Mouse (Mus musculus): ENCODE measurements around the gene Actl7b. TPM values are rescaled to one million over a fixed set of nuclear protein-coding genes. Genes with fewer than 3 reads are reported as not detected.

Gene Actl7b
- not detected in 2 replicates for polyA plus RNA-seq (2015; fragmentation: Nextera tagmentation; extraction: Ambion mirVana)

DNA sequence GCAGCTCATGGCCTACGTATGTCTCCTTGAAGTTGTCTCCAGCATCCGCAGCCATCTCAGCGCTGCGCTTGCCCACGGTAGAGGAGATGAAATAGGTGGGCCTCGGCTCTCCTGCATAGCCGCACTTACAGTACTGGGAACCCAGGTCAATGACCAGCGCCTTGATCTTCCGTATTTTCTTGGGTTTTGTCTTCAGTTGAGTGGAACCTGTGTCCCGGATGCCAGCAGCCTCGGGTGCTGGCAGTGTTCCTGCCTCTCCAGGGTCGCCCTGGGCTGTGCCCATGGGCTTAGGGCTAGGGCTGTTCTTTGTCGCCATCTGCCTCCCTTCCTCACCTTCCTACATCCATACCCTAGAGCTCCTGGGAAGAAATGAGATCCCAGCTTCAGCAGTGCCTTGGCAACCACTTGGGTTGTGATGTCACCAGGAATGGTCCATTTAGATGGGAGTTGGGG is at the start of gene Actl7b:
TSS of gene Actl7b (minus strand) at position 403 of the 453 bp plus-strand sequence.
- Histone ChIP-seq H3K9me3 (no peaks in the 10 kb centered on the region), H3K4me2 (no peak within 1 kb of the TSS), H3K36me3 (peaks cover 26% of the 10 kb centered on the region), H3K9ac (no peak within 1 kb of the TSS), H3K27ac (replicated peaks) (no peak within 1 kb of the TSS), H3K4me1 (no peaks in the 10 kb centered on the region), H3K27me3 (replicated peaks) (no peaks in the 10 kb centered on the region), H3K4me3 (no peak within 1 kb of the TSS)
- WGBS: 90% methylated on average over 13 of the region's 13 CpGs
- no peak for ATAC-seq (ENCODE audit: extremely low read depth, insufficient number of reproducible peaks, low FRiP score, low TSS enrichment)

DNA sequence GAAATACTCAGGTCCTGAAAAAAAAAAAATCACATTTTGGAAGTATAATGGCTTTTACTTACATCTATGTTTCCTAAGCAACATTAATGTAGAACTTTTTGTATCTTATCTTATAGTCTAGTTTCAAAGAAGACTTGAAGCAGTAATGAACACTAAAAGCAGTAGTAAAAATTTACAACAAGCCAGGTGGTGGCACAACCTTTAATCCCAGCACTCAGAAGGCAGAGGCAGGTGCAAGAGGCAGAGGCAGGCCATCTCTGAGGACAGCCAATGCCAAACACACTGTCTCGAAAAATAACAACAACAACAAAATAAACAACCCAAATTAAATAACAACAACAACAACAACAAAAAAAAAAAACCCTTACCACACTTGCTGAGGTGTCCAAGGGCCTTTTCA is 29.8 kb upstream of the Actl7b start:
- no peak overlapping the region for H3K4me2 ChIP-seq
- WGBS: 70% methylated on average over 1 of the region's 1 CpGs
- no peak overlapping the region for H3K27ac ChIP-seq (replicated peaks)
- H3K27me3 ChIP-seq (replicated peaks): no peaks in the 10 kb centered on the region
- ATAC-seq (ENCODE audit: extremely low read depth, insufficient number of reproducible peaks, low FRiP score, low TSS enrichment): no peak
- H3K4me3 ChIP-seq: no peak overlapping the region
- H3K9me3 ChIP-seq: no peaks in the 10 kb centered on the region
- no peak overlapping the region for H3K9ac ChIP-seq
- H3K4me1 ChIP-seq: peaks cover 2% of the 10 kb centered on the region; the same call in 1 of the 2 replicates
- H3K36me3 ChIP-seq: peaks cover 95% of the 10 kb centered on the region

DNA sequence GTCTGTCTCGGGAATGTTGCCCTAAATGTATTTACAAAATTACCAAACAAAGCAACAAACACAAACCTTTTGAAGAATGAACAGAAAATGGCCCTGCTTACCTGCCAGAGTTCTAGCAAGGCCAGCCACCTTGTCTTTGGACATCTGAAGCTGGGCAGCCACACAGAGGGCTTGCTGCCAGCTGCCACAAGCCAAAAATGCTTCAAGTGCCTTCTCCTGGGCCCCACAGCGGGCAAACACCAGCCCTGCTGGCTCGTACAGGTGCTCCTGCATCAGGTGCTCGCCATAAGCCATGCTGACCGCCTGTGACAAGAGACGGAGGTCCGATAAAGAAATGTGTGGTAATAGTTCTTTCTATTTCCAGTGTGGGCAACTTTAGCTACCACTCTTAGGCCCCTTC is 27.7 kb upstream of the Actl7b start:
- WGBS: 88% methylated on average over 7 of the region's 7 CpGs

DNA sequence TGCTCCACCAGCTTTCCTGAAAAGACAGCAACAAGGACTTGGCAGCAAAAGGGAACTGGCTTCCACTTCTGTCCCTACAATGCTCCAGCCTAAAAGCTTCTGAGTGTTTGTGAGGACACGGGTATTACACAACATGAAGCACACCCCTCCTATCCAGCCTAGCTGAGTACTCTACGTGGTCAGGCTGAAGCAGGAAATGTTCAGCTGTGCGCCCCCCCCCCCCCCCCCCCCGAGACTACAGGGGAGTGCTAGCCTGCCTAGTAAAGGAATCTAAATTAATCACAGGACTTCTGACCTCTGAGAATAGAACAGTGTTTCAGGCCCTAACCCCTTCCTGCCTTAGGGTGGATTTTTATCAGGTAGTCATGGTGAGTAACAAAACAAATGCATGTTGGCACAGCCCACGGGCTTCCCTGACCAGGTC is 26.6 kb upstream of the Actl7b start:
- H3K9ac ChIP-seq: no peak overlapping the region
- H3K27ac ChIP-seq (replicated peaks): no peak overlapping the region
- WGBS: 41% methylated on average over 5 of the region's 5 CpGs
- no peak for ATAC-seq (ENCODE audit: extremely low read depth, insufficient number of reproducible peaks, low FRiP score, low TSS enrichment)
- H3K4me1 ChIP-seq: peaks cover 2% of the 10 kb centered on the region; the same call in 1 of the 2 replicates
- H3K4me2 ChIP-seq: no peak overlapping the region
- H3K4me3 ChIP-seq: no peak overlapping the region
- no peaks in the 10 kb centered on the region for H3K27me3 ChIP-seq (replicated peaks)
- H3K9me3 ChIP-seq: no peaks in the 10 kb centered on the region
- H3K36me3 ChIP-seq: peaks cover 96% of the 10 kb centered on the region

More for the DNA sequence above, 27.7 kb upstream of the Actl7b start:
- Histone ChIP-seq H3K4me3 (no peak overlapping the region), H3K36me3 (peaks cover 98% of the 10 kb centered on the region), H3K4me2 (no peak overlapping the region), H3K9ac (no peak overlapping the region), H3K9me3 (no peaks in the 10 kb centered on the region), H3K4me1 (peaks cover 2% of the 10 kb centered on the region; the same call in 1 of the 2 replicates), H3K27me3 (replicated peaks) (no peaks in the 10 kb centered on the region), H3K27ac (replicated peaks) (no peak overlapping the region)
- no peak for ATAC-seq (ENCODE audit: extremely low read depth, insufficient number of reproducible peaks, low FRiP score, low TSS enrichment)

DNA sequence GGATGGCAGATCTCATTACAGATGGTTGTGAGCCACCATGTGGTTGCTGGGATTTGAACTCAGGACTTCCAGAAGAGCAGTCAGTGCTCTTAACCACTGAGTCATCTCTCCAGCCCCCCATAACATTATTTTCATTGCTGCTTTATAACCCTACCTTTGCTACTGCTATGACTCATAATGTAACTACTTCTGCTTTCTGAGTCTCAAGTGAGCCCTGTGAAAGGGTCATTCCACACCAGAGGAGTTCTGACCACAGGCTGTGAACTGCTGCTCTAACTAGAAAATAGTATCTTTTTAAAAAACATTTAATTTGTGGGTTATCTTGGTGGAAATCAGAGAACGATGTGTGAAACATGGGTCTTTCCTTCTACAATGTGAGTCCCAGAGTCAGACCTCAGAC is 16.4 kb upstream of the Actl7b start:
- WGBS: 86% methylated on average over 1 of the region's 1 CpGs
- H3K9me3 ChIP-seq: no peaks in the 10 kb centered on the region
- no peaks in the 10 kb centered on the region for H3K27me3 ChIP-seq (replicated peaks)
- H3K4me1 ChIP-seq: no peaks in the 10 kb centered on the region
- no peak overlapping the region for H3K27ac ChIP-seq (replicated peaks)
- no peak overlapping the region for H3K4me2 ChIP-seq
- H3K4me3 ChIP-seq: no peak overlapping the region
- peaks cover 100% of the 10 kb centered on the region for H3K36me3 ChIP-seq
- ATAC-seq (ENCODE audit: extremely low read depth, insufficient number of reproducible peaks, low FRiP score, low TSS enrichment): no peak
- H3K9ac ChIP-seq: no peak overlapping the region

DNA sequence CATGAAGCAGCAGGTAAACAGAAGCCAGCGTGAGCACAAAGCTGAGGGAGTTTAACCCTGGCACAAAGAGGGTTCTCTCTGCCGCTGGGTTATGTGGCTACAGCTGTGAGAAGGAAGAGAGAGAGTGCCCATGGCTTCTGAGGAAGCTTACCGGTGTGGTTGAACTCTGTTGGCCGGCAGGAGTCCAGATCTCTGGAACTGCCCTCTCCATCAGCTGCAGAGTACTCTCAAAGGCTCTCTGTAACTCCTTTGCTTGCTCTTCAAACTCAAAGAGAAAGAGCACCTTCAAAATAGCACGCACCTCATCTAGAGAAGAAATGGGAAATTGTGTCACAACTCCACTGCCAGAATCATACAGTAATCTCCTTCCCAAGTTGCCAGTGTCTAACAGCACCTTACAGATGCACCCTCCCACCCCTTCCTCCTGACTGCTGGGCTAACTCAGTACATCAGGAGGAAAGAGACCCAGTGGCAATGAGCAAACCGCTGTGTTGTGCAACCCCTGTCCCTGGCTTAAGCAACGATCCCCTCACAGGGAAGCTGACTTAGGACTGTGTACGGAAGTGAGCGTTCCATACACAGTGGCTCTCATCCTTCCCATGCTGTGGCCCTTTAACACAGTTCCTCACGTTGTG is 15.8 kb upstream of the Actl7b start:
- Histone ChIP-seq H3K27ac (replicated peaks) (no peak overlapping the region), H3K9me3 (no peaks in the 10 kb centered on the region), H3K36me3 (peaks cover 97% of the 10 kb centered on the region), H3K9ac (no peak overlapping the region), H3K4me3 (no peak overlapping the region), H3K4me2 (no peak overlapping the region), H3K27me3 (replicated peaks) (no peaks in the 10 kb centered on the region), H3K4me1 (no peaks in the 10 kb centered on the region)
- no peak for ATAC-seq (ENCODE audit: extremely low read depth, insufficient number of reproducible peaks, low FRiP score, low TSS enrichment)
- 88% methylated on average over 10 of the region's 10 CpGs for WGBS

DNA sequence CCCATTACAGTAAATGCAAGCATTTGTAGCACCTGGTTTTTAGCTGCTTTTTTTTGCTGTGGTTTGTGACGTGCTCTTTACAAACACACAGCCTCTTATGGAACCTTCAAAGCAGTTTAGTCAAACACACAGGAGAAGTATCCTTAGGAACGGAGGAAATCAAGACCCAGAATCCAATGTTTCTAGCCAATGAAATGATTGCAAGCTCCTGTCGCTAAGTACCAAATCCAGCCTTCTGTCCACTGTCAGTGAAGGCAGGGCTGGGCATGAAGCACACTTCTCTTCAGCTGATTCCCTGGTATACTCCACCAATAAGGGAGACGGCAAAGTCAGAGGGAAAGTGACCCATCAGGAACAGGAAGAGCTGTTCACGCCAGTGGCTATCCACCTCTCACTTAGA is 14.8 kb upstream of the Actl7b start:
- Histone ChIP-seq H3K4me3 (no peak overlapping the region), H3K4me1 (no peaks in the 10 kb centered on the region), H3K27me3 (replicated peaks) (no peaks in the 10 kb centered on the region), H3K4me2 (no peak overlapping the region), H3K27ac (replicated peaks) (no peak overlapping the region), H3K9me3 (no peaks in the 10 kb centered on the region), H3K9ac (no peak overlapping the region), H3K36me3 (peaks cover 97% of the 10 kb centered on the region)
- ATAC-seq (ENCODE audit: extremely low read depth, insufficient number of reproducible peaks, low FRiP score, low TSS enrichment): no peak
- WGBS: 86% methylated on average over 5 of the region's 5 CpGs

DNA sequence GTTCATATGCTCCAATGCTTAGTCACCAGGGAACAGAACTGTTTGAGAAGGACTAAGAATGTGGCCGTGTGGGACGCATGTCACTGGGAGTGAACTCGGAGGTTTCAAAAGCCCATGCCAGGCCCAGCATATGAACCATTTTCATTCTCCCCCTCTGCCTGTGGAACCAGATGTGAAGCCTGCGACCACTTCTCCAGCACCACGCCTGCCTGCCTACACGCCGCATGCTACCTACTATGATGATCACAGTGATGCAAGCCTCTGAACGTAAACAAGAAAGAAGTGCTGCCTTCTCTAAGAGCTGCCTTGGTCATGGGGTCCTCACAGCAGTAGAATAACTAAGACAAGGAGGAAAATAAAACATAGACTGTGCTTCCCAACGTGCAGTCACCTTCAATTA is 6.2 kb upstream of the Actl7b start:
- H3K27me3 ChIP-seq (replicated peaks): no peaks in the 10 kb centered on the region
- H3K4me2 ChIP-seq: no peak overlapping the region
- ATAC-seq (ENCODE audit: extremely low read depth, insufficient number of reproducible peaks, low FRiP score, low TSS enrichment): no peak
- 94% methylated on average over 9 of the region's 9 CpGs for WGBS
- H3K4me3 ChIP-seq: no peak overlapping the region
- no peaks in the 10 kb centered on the region for H3K9me3 ChIP-seq
- H3K36me3 ChIP-seq: peaks cover 86% of the 10 kb centered on the region
- H3K4me1 ChIP-seq: no peaks in the 10 kb centered on the region
- H3K27ac ChIP-seq (replicated peaks): no peak overlapping the region
- H3K9ac ChIP-seq: no peak overlapping the region

DNA sequence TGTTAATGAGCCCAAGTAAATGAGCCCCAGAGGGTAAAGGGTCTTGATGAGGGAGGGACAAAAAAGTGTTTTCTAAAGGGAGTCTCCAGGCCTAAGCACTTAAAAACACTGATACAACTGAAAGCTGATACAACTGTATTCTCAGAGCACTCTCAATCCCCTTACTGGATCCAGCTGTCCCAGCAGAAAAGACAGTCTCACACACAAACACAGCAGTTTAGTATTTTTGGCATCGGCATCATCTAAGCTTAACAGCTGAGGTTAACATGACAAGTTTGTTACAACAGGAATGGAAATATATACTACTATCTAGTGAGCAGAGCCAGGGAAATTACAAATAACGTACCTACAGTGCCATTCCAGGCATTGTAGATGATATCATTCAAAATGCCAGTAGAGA is 5.1 kb upstream of the Actl7b start:
- Histone ChIP-seq H3K36me3 (peaks cover 78% of the 10 kb centered on the region), H3K4me1 (no peaks in the 10 kb centered on the region), H3K27me3 (replicated peaks) (no peaks in the 10 kb centered on the region), H3K4me2 (no peak overlapping the region), H3K4me3 (no peak overlapping the region), H3K27ac (replicated peaks) (no peak overlapping the region), H3K9me3 (no peaks in the 10 kb centered on the region), H3K9ac (no peak overlapping the region)
- no peak for ATAC-seq (ENCODE audit: extremely low read depth, insufficient number of reproducible peaks, low FRiP score, low TSS enrichment)
- WGBS: 88% methylated on average over 2 of the region's 2 CpGs

DNA sequence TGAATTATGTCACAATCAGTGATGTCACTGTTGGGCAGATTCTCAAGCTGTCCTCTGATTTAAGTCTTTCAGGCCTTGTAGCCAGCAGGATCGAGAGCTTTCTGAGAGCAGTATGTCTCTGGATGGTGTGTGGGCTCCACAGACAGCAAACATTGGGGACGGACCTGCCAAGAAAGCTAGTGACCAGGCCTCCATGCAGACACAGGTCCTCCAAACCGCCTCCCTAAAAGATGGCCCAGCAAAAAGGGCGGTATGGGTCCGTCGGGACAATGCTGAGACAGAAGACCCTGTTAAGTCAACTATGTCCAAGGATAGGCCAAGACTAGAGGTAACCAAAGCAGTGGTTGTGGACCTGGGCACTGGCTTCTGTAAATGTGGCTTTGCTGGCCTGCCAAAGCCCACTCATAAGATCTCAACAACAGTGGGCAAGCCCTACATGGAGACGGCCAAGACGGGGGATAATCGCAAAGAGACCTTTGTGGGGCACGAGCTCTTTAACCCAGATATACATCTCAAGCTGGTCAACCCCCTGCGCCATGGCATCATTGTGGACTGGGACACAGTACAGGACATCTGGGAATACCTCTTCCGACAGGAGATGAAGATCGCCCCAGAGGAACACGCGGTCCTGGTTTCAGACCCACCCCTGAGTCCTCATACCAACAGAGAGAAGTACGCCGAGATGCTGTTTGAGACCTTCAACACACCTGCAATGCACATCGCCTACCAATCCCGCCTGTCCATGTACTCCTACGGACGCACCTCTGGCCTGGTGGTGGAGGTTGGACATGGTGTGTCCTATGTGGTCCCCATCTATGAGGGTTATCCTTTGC is 2.3 kb upstream of the Actl7b start, which contains the start of gene Actl7a:
TSS of gene Actl7a (plus strand) at position 51 of the 833 bp plus-strand sequence.
- no peak within 1 kb of the TSS for H3K27ac ChIP-seq (replicated peaks)
- H3K9ac ChIP-seq: no peak within 1 kb of the TSS
- H3K36me3 ChIP-seq: peaks cover 51% of the 10 kb centered on the region
- ATAC-seq (ENCODE audit: extremely low read depth, insufficient number of reproducible peaks, low FRiP score, low TSS enrichment): no peak
- H3K27me3 ChIP-seq (replicated peaks): no peaks in the 10 kb centered on the region
- H3K4me3 ChIP-seq: no peak within 1 kb of the TSS
- 93% methylated on average over 21 of the region's 21 CpGs for WGBS
- H3K9me3 ChIP-seq: no peaks in the 10 kb centered on the region
- H3K4me1 ChIP-seq: no peaks in the 10 kb centered on the region
- no peak within 1 kb of the TSS for H3K4me2 ChIP-seq

DNA sequence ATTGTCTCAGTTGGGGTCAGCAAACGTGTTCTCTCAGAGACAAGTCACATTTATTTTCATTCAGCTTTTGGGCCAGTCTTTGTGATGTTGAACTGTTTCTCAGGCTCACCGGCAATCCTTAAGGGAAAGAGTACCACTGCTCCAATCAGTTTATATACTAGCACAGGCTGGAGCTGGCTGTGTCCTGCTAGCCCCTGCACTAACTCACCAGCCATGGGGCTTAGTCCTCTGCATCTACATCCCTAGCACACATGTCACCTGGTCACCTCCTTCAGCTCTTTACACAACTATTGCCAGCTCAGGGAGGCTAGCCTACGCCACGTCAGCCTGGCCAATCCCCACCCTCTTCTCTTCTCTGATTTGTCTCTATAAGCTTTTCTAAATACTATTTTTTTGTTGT is 1.5 kb upstream of the Actl7b start:
- 80% methylated on average over 4 of the region's 4 CpGs for WGBS
- Histone ChIP-seq H3K9me3 (no peaks in the 10 kb centered on the region), H3K4me3 (no peak overlapping the region), H3K4me1 (no peaks in the 10 kb centered on the region), H3K9ac (no peak overlapping the region), H3K4me2 (no peak overlapping the region), H3K27me3 (replicated peaks) (no peaks in the 10 kb centered on the region), H3K27ac (replicated peaks) (no peak overlapping the region), H3K36me3 (peaks cover 42% of the 10 kb centered on the region)
- ATAC-seq (ENCODE audit: extremely low read depth, insufficient number of reproducible peaks, low FRiP score, low TSS enrichment): no peak
